In the genomic region with DNA sequence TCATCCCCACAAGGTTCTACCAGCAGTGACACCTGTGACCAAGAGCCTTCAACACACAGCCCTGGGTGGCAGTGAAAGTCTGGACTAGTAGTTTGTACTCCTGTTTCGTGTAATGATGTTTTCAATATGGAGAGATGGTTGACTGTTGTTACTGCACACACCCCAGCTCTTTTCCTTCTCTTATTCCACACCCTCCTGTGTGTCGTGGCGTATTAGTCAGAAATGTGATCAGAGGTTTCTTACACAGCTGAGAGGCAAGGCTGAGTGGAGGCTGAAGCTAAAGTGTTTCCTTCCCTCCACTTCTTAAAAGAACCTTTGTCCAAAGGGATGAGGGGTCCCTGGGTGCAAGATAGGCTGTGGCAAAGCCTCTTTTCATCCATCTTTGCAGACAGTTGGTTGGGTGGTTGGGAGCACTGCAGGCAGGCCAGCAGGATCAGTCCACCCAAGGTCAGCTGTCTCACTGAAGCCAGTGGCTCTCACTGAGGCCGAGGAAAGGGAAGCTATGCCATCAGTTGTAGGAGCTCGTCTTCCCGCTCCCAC, we compare ENCODE assay signal across 18 mouse cellular contexts.
"Had no signal": no experiment of that assay in that cellular context is flagged by ENCODE, and none has a peak within 500 bp of the region (broad histone marks: within the 10 kb centered on the region; RNA-seq: fewer than 3 reads in every experiment).

No protein-coding gene starts in this region.

- H3K27ac ChIP-seq: midbrain, embryonic 10.5 days; midbrain, embryonic 12.5 days; neural tube, embryonic 13.5 days; neural tube, embryonic 15.5 days had no signal

- H3K4me1 ChIP-seq: midbrain, embryonic 10.5 days; midbrain, embryonic 12.5 days had no signal

- DNase-seq: lung, adult 18-20 months; lung, embryonic 14.5 days; lung, postnatal 10 days; lung, postnatal 4 days; midbrain, embryonic 14.5 days; retina, postnatal 1 day; right cerebral cortex, adult 18-20 months; right cerebral cortex, postnatal 25 days; right cerebral cortex, postnatal 4 days; spleen, adult 18-20 months; thymus, adult 2 months; thymus, postnatal 25 days; thymus, postnatal 4 days had no signal

- H3K4me3 ChIP-seq: midbrain, embryonic 10.5 days; midbrain, embryonic 12.5 days; myocyte; neural tube, embryonic 13.5 days; neural tube, embryonic 15.5 days had no signal

- H3K27me3 ChIP-seq: midbrain, embryonic 12.5 days; neural tube, embryonic 13.5 days; neural tube, embryonic 15.5 days had no signal

- H3K36me3 ChIP-seq: midbrain, embryonic 10.5 days; midbrain, embryonic 12.5 days; neural tube, embryonic 13.5 days; neural tube, embryonic 15.5 days had no signal
